Mouse (Mus musculus): Measurements from ENCODE around the gene Borcs6.

DNA sequence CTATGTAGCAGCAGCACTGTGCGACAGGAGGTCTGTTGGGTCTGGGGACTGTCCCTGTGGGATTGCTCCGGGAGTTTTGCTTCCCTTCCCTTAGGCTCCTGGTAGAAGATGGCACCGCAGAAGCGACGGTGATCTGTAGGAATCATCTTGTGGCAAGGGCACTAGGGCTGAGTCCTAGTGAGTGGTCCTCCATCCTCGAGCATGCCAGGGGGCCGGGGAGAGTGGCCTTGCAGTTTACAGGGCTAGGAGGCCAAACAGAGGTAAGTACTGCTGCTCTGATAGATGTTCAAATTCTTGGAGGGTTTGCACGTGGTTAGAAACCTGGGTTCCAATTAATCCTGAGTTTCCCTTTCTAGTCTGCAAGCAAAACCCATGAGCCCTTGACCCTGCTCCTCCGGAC is 24.1 kb upstream of the Borcs6 start:
- TF ChIP-seq CTCF (IDR thresholded peaks at IDR 0.05; ENCODE audit: control insufficient read depth, insufficient read depth, insufficient replicate concordance, low read depth, low read length): no peak
- no peak for TF ChIP-seq POLR2A (IDR thresholded peaks at IDR 0.05; ENCODE audit: control insufficient read depth, low read depth, low read length)
